ENCODE assay signal across 9 mouse cellular contexts in genomic region chr2:94035428-94036331, GRCm38 (mm10). TPM values are rescaled to one million over a fixed set of nuclear protein-coding genes. Genes with fewer than 3 reads are reported as not detected.
DNase-seq lines count a peak whose midpoint lies in the region; ATAC-seq and TF ChIP-seq lines count a peak whose summit lies in the region.
"Had no signal": no experiment of that assay in that cellular context is flagged by ENCODE, and none has a peak within 500 bp of the region (broad histone marks: within the 10 kb centered on the region; RNA-seq: fewer than 3 reads in every experiment).

No protein-coding gene starts in this region.

- TF ChIP-seq POLR2A in bone marrow macrophage, adult 2 months (IDR thresholded peaks at IDR 0.05; ENCODE audit: borderline replicate concordance, low read depth, low read length), result no peak

- no peak overlapping the region for H3K27ac ChIP-seq in bone marrow macrophage, adult 2 months (ENCODE audit: insufficient read depth, low read depth, low read length)
- H3K27ac ChIP-seq in embryonic facial prominence, embryonic 15.5 days (replicated peaks), result no peak overlapping the region
- H3K27ac ChIP-seq: macrophage had no signal

- intact Hi-C loops in heart, postnatal 10 days (cut with DNase I), result loop anchor here (1.0 to 2.0 kb wide), 2 partner anchors 210 to 255 kb away; no protein-coding TSS in a partner anchor

- 69% methylated on average over 9 of the region's 9 CpGs for WGBS in embryonic facial prominence, embryonic 15.5 days

- peaks cover 22% of the 10 kb centered on the region; the same call in 1 of the 2 replicates for H3K36me3 ChIP-seq in embryonic facial prominence, embryonic 15.5 days

- peak; percentile 25 for DNase-seq in MEL-GATA-1-ER (ENCODE audit: extremely low read depth, low read depth)
- DNase-seq in heart, postnatal 10 days, result peak; percentile 74 to 87
- peak; percentile 91 for DNase-seq in layer of hippocampus, postnatal 10 days (ENCODE audit: low spot score in 2 of 2)
- peak; percentile 74 to 78 for DNase-seq in right cerebral cortex, postnatal 36 days (ENCODE audit: low spot score in 2 of 2)
- no peak for DNase-seq in yolk sac, embryonic 10.5 days (ENCODE audit: low spot score)

- no peaks in the 10 kb centered on the region for H3K27me3 ChIP-seq in embryonic facial prominence, embryonic 15.5 days

- H3K4me1 ChIP-seq in bone marrow macrophage, adult 2 months (ENCODE audit: control insufficient read depth, insufficient read depth, low read length), result peaks cover 11% of the 10 kb centered on the region
- H3K4me1 ChIP-seq in embryonic facial prominence, embryonic 15.5 days, result no peaks in the 10 kb centered on the region

- no peaks in the 10 kb centered on the region for H3K9me3 ChIP-seq in embryonic facial prominence, embryonic 15.5 days (replicated peaks)

- no peak overlapping the region for H3K4me2 ChIP-seq in embryonic facial prominence, embryonic 15.5 days (replicated peaks)

- H3K9ac ChIP-seq in embryonic facial prominence, embryonic 15.5 days, result no peak overlapping the region

- peak; percentile 68 for TF ChIP-seq CTCF in bone marrow macrophage, adult 2 months (IDR thresholded peaks at IDR 0.05; ENCODE audit: low read depth, low read length)

- ATAC-seq in embryonic facial prominence, embryonic 15.5 days (ENCODE audit: insufficient number of reproducible peaks, low FRiP score, low TSS enrichment, low read depth), result peak; percentile 60; the same call in 1 of the 2 replicates
- ATAC-seq in megakaryocyte, adult 5-6 weeks (ENCODE audit: poor library complexity, severe bottlenecking), result peak; percentile 84

- no peak overlapping the region for H3K4me3 ChIP-seq in bone marrow macrophage, adult 2 months (ENCODE audit: insufficient read depth, low read length)
- no peak overlapping the region for H3K4me3 ChIP-seq in embryonic facial prominence, embryonic 15.5 days (replicated peaks)

RNA-seq across cellular contexts. Expression of gene Alkbh3, which starts 25.1 kb away (rescaled TPM):
- polyA plus RNA-seq in bone marrow macrophage, adult 2 months (2012; ENCODE audit: insufficient read depth, insufficient read length, missing spikeins), result 37.4 and 38.8 TPM in 2 replicates
- 65.1 and 69.1 TPM in 2 replicates for polyA plus RNA-seq in embryonic facial prominence, embryonic 15.5 days (2015; fragmentation: Nextera tagmentation; extraction: Ambion mirVana)
- 10 to 100 TPM; 70.0 to 78.2 TPM for total RNA-seq in heart, postnatal 10 days (2021)
- 10 to 100 TPM; 22.6 to 26.9 TPM for total RNA-seq in layer of hippocampus, postnatal 10 days (2021)
- total RNA-seq in megakaryocyte, adult 5-6 weeks (2015), result 64.3 and 71.6 TPM in 2 replicates
- total RNA-seq in megakaryocyte, adult 5-6 weeks (2017), result 26.0 and 27.2 TPM in 2 replicates

RNA-seq across cellular contexts. Expression of gene Gm27027, which starts 39.5 kb away (rescaled TPM):
- polyA plus RNA-seq in bone marrow macrophage, adult 2 months (2012; ENCODE audit: insufficient read depth, insufficient read length, missing spikeins), result not detected in 2 replicates
- not detected in 2 replicates for polyA plus RNA-seq in embryonic facial prominence, embryonic 15.5 days (2015; fragmentation: Nextera tagmentation; extraction: Ambion mirVana)
- 1 to 10 TPM in 1 of 2 experiments, not detected in 1; 1.0 TPM for total RNA-seq in heart, postnatal 10 days (2021)
- not detected for total RNA-seq in layer of hippocampus, postnatal 10 days (2021)
- not detected in 2 replicates for total RNA-seq in megakaryocyte, adult 5-6 weeks (2015)
- total RNA-seq in megakaryocyte, adult 5-6 weeks (2017), result not detected in 2 replicates
- polyA plus RNA-seq: macrophage had no signal
